Mouse (Mus musculus): ENCODE data around the gene Gm21981. TPM values are rescaled to one million over a fixed set of nuclear protein-coding genes. Genes with fewer than 3 reads are reported as not detected.

Gm21981 gene
- not detected in 2 replicates for total RNA-seq (2017)

GRCm38 (mm10) chr17:47694442-47694502 is at the start of gene Gm21981:
Gm21981 (minus strand) TSS chr17:47694455.
- no peak for ATAC-seq (ENCODE audit: extremely low read depth, insufficient number of reproducible peaks, low FRiP score, poor library complexity, severe bottlenecking)

GRCm38 (mm10) chr17:47742991-47743734 is 48.9 kb upstream of the Gm21981 start:
- ATAC-seq (ENCODE audit: extremely low read depth, insufficient number of reproducible peaks, low FRiP score, poor library complexity, severe bottlenecking), result no peak

- ATAC-seq (ENCODE audit: extremely low read depth, insufficient number of reproducible peaks, low FRiP score, poor library complexity, severe bottlenecking), result no peak
These were observed 45.9 kb upstream of the Gm21981 start for GRCm38 (mm10) chr17:47740186-47740585.

GRCm38 (mm10) chr17:47738879-47739798 is 44.9 kb upstream of the Gm21981 start:
- peak; percentile 27; the same call in 1 of the 2 replicates for ATAC-seq (ENCODE audit: extremely low read depth, insufficient number of reproducible peaks, low FRiP score, poor library complexity, severe bottlenecking)

DNA sequence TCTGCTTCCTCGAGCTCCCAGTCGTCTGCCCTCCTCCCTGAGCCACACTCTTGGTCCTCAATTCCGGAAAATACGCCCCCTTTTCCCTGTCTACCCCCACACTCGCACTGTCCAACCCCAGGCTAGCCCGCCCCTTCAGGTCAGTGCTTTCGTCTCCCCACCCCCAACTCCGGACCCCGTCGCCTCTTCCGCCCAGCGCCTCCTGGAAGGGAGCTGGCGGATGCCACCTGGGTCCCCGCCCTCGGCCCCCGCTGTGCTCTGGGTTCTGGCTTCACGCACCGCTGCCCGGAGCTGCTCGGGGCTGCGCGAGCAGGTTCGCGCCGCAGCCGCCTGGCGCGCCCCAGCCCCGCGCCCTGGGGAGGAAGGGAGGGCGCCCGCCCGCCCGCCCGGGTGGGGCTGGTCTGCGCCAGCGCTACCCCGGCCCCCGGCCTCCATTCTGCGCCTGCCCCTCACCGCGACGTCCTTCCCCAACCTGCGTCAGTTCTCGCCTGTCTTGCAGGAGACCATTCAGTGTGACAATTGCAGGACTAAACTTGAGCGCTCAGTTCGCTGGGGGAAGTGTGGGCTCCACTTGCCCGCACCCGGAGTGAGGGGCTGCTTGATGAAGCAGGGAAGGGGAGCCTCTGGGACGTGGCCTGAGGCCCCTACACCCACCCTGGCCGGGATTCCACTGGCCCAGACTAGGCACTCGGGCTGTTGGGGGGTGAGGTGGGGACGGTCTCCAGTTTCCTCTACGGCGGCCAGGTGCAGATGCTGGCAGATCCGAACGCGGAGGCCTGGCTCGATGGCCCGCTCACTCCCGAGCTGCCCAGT is 44.0 kb upstream of the Gm21981 start:
- ATAC-seq (ENCODE audit: extremely low read depth, insufficient number of reproducible peaks, low FRiP score, poor library complexity, severe bottlenecking), result peak; percentile 34

DNA sequence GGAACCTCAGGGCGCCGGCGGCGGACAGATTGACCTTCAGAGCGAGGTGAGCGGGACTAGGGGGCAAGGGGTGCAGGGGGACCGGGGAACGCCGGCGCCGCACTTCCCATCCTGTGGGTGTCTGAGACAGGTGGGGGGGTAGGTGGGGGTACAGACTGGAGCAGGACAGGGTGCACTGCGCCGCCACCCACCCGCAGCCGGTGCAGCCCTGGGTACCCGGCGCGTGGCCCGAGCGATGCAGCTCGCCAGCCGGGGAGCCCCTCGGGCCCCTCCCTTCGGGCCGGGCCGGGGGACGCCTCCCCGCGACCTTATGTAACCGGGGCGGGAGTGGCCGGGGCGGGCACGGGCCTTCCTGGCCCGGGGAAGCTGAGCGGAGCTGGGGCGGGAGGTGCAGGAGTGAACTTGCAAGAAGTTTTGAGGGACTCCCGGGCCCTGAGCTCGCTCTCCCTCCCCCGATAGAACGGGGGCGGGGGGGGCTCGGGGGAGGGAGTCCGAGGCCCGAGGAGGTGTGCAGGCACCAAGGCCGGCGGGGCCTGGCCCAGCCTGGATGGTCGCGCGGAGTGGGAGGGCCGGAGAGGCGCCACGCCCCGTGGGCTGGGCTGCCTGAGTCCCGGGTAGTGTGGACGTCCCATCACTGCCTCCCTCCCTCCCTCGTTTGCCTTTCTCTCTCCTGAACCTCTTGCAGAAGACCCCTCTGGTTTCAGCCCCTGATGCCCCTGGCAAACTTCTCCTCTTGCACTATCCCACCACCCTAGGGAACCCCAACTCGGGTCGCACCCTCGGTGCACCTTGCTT is 43.2 kb upstream of the Gm21981 start:
- ATAC-seq (ENCODE audit: extremely low read depth, insufficient number of reproducible peaks, low FRiP score, poor library complexity, severe bottlenecking), result peak; percentile 53

GRCm38 (mm10) chr17:47736856-47737255 is 42.6 kb upstream of the Gm21981 start, which contains the start of gene Tfeb:
Tfeb (plus strand) TSS chr17:47737030.
- ATAC-seq (ENCODE audit: extremely low read depth, insufficient number of reproducible peaks, low FRiP score, poor library complexity, severe bottlenecking), result peak; percentile 69

DNA sequence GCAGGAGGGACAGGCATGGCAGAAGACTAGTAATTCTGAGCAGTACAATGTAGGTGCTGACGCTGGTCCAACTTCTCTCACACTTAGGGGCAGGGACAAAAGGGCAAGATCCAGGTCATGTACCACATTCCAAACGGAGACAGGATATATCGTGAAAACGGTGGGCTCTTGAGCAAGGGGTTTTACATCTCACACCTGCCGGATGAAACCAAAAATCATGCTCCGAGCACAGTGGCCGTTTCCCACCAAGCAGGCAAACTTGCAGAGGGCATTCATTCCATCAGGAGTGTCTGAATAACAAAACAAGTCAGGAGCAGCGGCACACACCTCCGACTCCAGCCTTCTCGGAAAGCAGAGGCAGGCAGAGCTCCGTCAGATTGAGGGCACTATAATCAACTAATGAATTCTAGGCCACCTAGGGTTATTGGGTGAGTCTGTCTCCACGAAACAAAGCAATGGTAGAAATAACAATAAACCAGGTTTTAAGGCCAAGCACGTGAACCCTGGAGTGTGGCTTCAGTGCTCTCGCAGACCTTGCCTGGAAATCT is 41.4 kb upstream of the Gm21981 start:
- no peak for ATAC-seq (ENCODE audit: extremely low read depth, insufficient number of reproducible peaks, low FRiP score, poor library complexity, severe bottlenecking)

DNA sequence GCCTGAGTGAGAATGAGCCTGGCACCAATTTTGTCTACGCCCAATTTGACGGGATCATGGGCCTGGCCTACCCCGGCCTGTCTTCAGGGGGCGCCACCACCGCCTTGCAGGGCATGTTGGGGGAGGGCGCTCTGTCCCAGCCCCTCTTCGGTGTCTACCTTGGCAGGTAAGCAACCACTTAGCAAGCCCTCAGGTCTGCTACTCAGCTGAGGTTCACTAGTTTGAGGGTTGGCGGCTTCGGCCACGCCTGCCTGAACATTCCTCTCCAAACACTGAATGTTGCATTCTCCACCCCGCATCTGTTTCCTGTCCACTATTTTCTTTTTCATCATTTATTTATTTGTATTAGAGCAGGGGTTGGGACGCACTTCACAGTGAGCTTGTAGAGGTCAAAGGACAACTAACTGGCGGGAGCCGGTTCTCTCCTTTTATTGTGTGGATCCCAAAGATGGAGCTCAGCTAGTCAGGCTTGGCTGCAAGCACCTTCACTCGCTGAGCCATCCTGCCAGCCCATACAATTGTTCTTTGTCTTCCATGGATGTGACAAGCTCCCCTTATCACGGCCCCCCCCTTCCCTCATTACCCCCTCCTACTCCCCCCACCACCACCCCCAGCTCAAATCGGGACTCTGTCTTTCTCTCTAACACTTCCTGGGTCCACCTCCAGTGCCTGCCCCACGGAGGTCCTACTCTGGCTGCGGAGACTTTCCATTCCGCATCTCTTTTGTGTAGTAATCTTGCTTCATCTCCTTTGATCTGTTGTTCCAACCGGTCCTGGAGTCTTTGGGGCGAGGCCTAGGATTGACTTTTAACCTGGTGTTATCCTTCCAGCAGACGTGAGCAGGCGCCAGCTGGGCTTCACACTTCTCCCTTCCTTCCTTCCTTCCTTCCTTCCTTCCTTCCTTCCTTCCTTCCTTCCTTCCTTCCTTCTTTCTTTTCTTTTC is 36.6 kb upstream of the Gm21981 start:
- ATAC-seq (ENCODE audit: extremely low read depth, insufficient number of reproducible peaks, low FRiP score, poor library complexity, severe bottlenecking), result no peak

DNA sequence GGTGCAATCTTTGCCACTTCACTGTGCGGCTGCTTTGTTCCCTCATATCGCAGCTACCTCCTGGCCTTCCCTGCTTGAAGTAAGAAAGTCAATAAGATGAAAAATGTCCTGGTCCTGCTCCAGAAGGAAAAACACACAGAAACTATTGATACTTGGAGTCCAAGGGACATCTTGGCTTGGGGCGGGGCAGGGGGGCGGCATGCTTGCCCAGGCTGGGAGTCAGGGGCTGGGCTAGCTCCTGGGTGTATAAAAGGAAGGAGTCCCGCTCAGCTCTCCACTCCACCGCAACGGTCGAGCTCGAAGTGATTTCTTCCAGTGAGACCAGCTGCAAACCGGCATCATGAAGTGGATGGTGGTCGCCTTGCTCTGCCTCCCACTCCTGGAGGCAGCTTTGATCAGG is 32.3 kb upstream of the Gm21981 start, which contains the start of gene Pgc:
Gene Pgc (plus strand): TSS at position 277 of the 400 bp plus-strand sequence.
- no peak for ATAC-seq (ENCODE audit: extremely low read depth, insufficient number of reproducible peaks, low FRiP score, poor library complexity, severe bottlenecking)

- no peak for ATAC-seq (ENCODE audit: extremely low read depth, insufficient number of reproducible peaks, low FRiP score, poor library complexity, severe bottlenecking)
These were observed 26.9 kb upstream of the Gm21981 start for GRCm38 (mm10) chr17:47721183-47721582.

- ATAC-seq (ENCODE audit: extremely low read depth, insufficient number of reproducible peaks, low FRiP score, poor library complexity, severe bottlenecking), result no peak
These were observed 20.8 kb upstream of the Gm21981 start for GRCm38 (mm10) chr17:47715037-47715436.

DNA sequence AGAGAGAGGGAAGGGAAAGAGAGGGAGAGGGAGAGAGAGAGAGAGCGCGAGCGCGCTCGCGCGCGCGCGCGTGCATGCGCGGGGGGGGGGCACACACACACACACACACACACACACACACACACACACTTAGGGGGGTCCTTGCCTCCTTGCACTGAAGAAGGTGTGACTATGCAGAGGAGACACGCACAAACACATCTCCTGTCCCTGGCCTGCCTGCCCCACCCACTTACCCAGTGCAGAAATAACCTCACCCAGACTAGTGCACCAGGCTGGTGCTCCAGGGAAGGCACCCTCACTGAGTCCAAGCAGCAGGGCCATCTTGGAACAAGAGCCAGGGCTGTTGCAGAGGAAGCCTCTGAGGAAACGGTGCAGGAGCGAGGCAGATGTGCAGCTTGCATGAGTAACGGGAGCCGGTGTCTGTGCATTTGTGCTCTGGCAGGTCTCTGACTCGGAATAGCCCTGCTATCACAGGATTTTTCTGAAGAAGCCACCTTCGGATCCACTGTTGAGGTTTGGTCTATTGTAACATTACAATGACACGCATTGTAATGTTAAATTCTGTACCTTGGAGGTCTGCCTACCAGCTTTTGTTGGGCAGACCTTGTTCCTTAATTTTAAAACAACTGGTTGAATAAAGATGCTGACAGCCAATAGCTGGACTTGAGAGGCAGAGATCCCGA is 18.8 kb upstream of the Gm21981 start:
- ATAC-seq (ENCODE audit: extremely low read depth, insufficient number of reproducible peaks, low FRiP score, poor library complexity, severe bottlenecking), result no peak

- no peak for ATAC-seq (ENCODE audit: extremely low read depth, insufficient number of reproducible peaks, low FRiP score, poor library complexity, severe bottlenecking)
These were observed 17.6 kb upstream of the Gm21981 start for GRCm38 (mm10) chr17:47711883-47712282.

- no peak for ATAC-seq (ENCODE audit: extremely low read depth, insufficient number of reproducible peaks, low FRiP score, poor library complexity, severe bottlenecking)
These were observed 15.8 kb upstream of the Gm21981 start for GRCm38 (mm10) chr17:47710036-47710435.

GRCm38 (mm10) chr17:47708972-47709371 is 14.7 kb upstream of the Gm21981 start:
- no peak for ATAC-seq (ENCODE audit: extremely low read depth, insufficient number of reproducible peaks, low FRiP score, poor library complexity, severe bottlenecking)

DNA sequence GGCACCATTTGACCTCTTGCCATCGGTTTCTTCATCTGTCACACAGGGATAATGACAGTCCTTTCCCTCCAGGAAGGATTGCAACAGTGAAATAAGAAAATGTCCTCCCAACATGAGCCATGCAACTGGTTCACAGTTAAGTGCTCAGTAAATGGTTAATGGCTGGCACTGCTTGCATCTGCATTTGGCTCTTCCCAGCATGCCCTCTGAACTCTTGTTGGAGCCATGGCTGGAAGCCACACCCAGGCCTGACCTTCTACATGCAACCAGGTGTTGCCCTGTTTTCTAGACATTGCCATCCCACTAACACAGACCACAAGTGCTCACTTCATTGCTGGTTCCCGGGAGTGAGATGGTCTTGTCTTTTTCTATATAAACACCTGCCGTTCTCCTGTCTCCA is 13.7 kb upstream of the Gm21981 start:
- ATAC-seq (ENCODE audit: extremely low read depth, insufficient number of reproducible peaks, low FRiP score, poor library complexity, severe bottlenecking), result no peak
